Mouse (Mus musculus) cerebellum, adult 11 months (tissue): ENCODE measurements around the gene Kcnj6.
A peak's percentile ranks its signal among the peaks of the same experiment; 100 is the strongest.

Experiments used
- DNase-seq: peaks from one replicate; pipeline ENCODE4 v3.0.0; 2022

Kcnj6 gene

GRCm38 (mm10) chr16:94931343-94932301, 65.9 kb downstream of the Kcnj6 start:
- peak; percentile 80 for DNase-seq

- no peak for DNase-seq
Measured at GRCm38 (mm10) chr16:94925364-94925763, 72.1 kb downstream of the Kcnj6 start.

GRCm38 (mm10) chr16:94919177-94919576, 78.3 kb downstream of the Kcnj6 start:
- no peak for DNase-seq

DNA sequence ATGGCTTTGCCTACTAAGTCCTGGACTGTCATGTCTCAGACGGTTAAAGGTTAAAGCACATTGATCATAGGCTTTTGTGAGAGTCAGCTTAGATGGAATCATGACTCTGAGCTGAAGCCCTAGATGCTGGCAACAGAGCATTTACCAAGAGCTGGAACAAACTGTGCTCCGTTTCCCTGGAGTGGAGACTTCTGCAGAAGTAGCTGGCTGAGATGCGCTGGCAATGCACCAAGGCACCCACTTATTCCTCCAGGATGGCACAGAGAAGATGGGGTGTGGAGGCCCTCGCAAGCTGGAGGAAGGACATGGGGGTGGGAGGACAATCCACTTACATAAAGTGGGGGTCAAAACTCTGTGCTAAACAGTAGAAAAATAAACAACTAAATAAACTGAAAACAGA, 91.5 kb downstream of the Kcnj6 start:
- no peak for DNase-seq

DNA sequence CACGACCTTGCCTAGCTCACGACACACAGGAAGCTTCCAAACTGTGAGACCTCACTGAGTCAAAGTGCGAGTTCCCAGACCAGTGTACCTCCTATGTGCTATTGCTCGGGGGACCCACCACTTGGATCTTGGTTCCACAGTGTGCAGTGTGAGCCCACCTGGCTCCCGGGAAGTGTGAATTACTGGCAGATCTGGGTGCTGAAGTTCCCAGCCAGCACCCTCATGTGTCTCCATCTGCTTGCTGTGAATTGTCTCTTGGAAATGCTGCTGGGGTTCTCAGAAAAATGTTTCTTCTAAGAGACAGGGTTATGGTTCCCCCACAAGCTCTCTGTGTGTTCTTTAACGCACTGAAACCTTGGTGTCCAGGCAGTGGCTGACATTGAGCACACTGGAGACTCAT, 98.7 kb downstream of the Kcnj6 start:
- DNase-seq = no peak

- DNase-seq = no peak
Measured at GRCm38 (mm10) chr16:94892162-94892650, 105.3 kb downstream of the Kcnj6 start.

- no peak for DNase-seq
Measured at GRCm38 (mm10) chr16:94890581-94890980, 106.9 kb downstream of the Kcnj6 start.

GRCm38 (mm10) chr16:94890056-94890455, 107.4 kb downstream of the Kcnj6 start:
- peak; percentile 54 for DNase-seq

GRCm38 (mm10) chr16:94888554-94888953, 108.9 kb downstream of the Kcnj6 start:
- no peak for DNase-seq

- no peak for DNase-seq
Measured at GRCm38 (mm10) chr16:94886398-94886797, 111.1 kb downstream of the Kcnj6 start.

GRCm38 (mm10) chr16:94885062-94885461, 112.4 kb downstream of the Kcnj6 start:
- DNase-seq = peak; percentile 58

- peak; percentile 48 for DNase-seq
Measured at GRCm38 (mm10) chr16:94883909-94884308, 113.6 kb downstream of the Kcnj6 start.

DNA sequence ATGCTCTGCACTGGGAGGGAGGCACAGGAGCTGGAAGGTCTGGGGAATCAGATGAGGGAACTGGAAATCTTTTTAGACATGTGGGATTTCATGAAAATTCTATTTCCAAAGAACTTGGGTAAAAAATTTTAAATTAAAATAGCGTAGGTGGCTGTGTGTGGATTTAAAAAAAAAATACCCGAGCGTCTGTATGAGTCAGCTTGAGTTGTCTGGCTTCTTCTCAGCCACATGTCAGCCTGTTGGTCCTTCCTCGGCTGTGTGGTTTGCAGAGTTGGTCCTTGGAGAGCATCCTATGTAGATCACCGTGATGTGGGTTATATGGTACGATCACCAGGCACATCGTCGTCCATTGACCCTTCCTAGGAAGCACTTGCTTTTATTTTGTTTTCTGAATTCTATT, 114.3 kb downstream of the Kcnj6 start:
- no peak for DNase-seq

DNA sequence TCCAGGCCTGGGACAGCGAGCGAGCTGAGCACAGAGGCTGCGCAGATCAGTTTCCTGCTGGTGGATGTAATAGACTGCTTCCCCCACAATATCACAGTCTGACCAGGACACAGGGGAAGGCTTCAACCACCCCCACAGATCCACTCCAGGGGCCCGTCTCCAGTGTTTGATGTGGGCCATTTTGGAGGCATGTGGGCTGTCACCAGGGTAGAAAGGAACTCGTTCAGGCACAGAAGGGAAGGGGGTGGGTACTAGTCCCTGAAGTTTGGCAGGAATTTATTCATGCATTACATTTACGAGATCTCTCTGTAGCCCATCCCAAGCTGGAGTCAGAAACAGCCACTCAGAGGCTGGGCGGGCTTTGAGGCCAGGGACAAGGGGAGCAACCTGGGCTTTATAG, 115.4 kb downstream of the Kcnj6 start:
- DNase-seq = no peak

- no peak for DNase-seq
Measured at GRCm38 (mm10) chr16:94872614-94873272, 124.8 kb downstream of the Kcnj6 start.

DNA sequence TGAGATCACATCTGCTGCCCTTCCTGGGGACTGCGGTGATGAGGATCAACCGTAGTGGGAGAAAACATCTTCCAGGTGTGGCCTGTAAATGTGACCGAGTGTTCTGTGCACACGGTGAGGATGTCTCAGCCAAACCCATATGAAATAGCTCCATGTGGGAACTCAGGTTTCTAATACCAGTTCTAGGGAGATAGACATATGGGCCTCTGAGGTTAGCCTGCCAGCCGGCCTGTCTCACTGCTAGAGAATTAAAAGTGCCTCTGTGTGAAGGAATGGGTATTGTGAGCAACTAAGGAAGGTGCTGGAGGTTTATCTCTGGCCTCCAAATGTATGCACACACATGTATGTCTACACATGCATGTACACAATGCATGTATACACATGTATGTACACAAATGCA, 129.1 kb downstream of the Kcnj6 start:
- no peak for DNase-seq

GRCm38 (mm10) chr16:94866300-94866956, 131.1 kb downstream of the Kcnj6 start:
- DNase-seq = no peak

DNA sequence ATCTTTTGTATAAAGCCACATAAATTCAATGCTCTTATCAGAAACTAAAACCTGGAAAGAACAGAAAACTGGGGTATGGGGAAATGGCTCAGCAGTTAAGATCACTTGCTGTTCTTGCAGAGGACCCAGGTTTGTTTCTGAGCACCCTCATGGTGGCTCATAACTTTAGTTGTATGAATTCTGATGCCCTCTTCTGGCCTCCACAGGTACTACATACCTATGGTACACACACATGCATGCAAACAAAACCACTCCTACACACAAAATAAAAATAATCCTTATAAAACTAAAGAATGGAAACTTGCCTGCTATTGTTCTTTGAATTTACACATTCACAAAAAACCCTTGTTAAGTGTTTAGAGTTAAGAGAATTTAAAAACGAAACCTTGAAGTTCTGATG, 131.7 kb downstream of the Kcnj6 start:
- no peak for DNase-seq

- peak; percentile 41 for DNase-seq
Measured at GRCm38 (mm10) chr16:94865101-94865500, 132.4 kb downstream of the Kcnj6 start.

- DNase-seq = no peak
Measured at GRCm38 (mm10) chr16:94863475-94863874, 134.0 kb downstream of the Kcnj6 start.

- DNase-seq = no peak
Measured at GRCm38 (mm10) chr16:94855990-94856389, 141.5 kb downstream of the Kcnj6 start.

DNA sequence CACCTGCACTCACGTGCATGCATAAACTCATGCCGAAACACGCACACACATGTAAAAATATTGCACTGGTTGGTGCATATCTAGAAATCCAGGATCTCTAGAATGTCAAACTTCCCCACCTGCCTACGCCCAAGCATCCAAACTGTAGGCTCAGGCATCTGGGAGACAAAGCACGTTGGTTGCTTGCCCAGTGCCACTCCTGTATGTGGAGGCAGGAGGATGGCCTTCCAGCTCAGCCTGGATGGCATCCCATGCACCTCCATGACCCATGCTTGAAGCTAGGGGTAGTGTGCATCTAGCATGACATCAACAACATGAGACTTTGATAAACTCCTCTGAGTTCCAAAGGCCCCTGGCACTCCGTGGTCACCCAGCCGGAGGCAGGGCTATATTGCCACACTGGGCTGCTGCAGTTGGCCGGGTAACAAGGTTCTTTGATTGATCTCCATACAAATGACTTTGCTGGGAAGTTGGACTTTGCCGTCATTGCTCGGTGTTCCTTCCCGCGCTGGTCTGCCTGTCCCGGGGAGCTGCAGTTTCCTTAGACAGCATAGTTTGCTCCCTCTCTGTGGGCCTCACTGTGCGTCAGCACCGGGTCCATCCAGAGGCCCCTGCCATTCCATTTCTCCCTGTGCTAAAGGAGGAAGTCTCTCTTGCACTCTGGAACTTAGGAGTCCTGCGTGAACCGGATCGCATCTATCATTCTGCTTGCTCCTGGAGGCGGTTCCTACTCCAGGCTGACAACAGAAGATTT, 144.9 kb downstream of the Kcnj6 start:
- no peak for DNase-seq

DNA sequence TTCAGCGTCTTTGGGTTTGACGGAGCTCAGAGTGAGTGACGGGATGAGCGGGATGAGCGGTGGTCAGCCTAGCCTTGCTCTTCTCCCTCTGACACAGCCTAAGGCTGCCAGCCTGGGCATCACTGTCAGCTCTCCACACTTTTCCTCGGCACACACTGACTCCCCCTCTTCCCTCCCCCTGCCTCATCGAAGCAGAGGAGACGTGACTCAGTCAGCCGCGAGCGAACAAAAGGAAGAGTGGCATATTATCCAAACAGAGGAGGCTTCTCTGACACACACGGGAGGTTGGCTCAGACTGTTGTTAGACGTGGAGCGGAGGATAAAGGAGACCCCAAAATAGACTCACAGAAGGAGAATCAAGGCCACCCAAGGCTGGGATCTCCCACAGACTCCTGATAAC, 147.1 kb downstream of the Kcnj6 start:
- DNase-seq = no peak
